Mouse (Mus musculus) erythroblast, embryonic 14.5 days (primary cell): ENCODE data around the gene Vti1a. TPM values are rescaled to one million over a fixed set of nuclear protein-coding genes. Genes with fewer than 3 reads are reported as not detected.

ENCODE experiments used
- H3K27me3 ChIP-seq: 2 replicates; pipeline ENCODE4 v1.6.1; 2012; ENCODE audit warnings: inconsistent platforms; ENCODE audit not compliant: control insufficient read depth
- H3K36me3 ChIP-seq: 2 replicates; pipeline ENCODE4 v1.6.1; 2012; ENCODE audit warnings: mild to moderate bottlenecking, inconsistent platforms; ENCODE audit not compliant: control insufficient read depth
- H3K4me1 ChIP-seq: 2 replicates; pipeline ENCODE4 v1.6.1; 2012; ENCODE audit warnings: inconsistent platforms; ENCODE audit not compliant: control insufficient read depth
- H3K4me3 ChIP-seq: replicated peaks from 2 replicates; pipeline ENCODE3; 2012; ENCODE audit warnings: moderate library complexity, mild to moderate bottlenecking, inconsistent platforms
- H3K9me3 ChIP-seq: 2 replicates; pipeline ENCODE4 v1.6.1; 2012; ENCODE audit warnings: low read length, inconsistent platforms, mixed read lengths; ENCODE audit not compliant: control insufficient read depth
- GATA1 ChIP-seq: IDR thresholded peaks from 2 replicates; pipeline ENCODE4 v1.6.1; 2012; ENCODE audit warnings: low read length, inconsistent platforms, mixed read lengths
- TAL1 ChIP-seq: IDR thresholded peaks from 3 replicates; pipeline ENCODE4 v1.6.1; 2012; ENCODE audit warnings: low read length, inconsistent platforms, mixed read lengths
- polyA plus RNA-seq: library from polyadenylated mRNA; stranded (reverse); fragments of >175 nt; gene quantifications from 2 replicates; pipeline ENCODE4 v1.2.3, GENCODE M21; 2012

The Vti1a gene
- polyA plus RNA-seq, 1 experiment, result 1.0 TPM

DNA sequence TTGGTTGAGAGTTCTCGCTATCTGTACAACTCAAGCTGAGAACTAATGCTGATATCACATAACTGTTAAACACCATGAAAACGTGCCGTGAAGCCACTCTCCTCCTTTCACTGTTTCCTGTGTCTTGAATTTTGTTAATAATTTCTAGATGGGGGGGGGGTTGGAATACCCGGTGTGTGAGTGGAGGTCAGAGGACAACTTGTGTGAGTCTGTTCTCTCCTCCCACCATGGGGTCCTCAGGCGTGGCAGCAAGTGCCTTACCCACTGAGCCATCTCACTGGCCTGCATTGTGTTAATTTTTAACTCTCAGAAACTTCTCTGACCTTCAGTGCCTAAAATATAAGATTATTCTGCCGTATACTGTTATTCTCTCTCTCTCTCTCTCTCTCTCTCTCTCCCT, 168.5 kb downstream of the Vti1a start:
- TF ChIP-seq GATA1 (no peak), TAL1 (no peak)
- no peak overlapping the region for H3K4me3 ChIP-seq
- no peaks in the 10 kb centered on the region for H3K4me1 ChIP-seq
- no peaks in the 10 kb centered on the region for H3K9me3 ChIP-seq
- no peaks in the 10 kb centered on the region; the same call in 1 of the 2 replicates for H3K36me3 ChIP-seq
- H3K27me3 ChIP-seq, result no peaks in the 10 kb centered on the region

DNA sequence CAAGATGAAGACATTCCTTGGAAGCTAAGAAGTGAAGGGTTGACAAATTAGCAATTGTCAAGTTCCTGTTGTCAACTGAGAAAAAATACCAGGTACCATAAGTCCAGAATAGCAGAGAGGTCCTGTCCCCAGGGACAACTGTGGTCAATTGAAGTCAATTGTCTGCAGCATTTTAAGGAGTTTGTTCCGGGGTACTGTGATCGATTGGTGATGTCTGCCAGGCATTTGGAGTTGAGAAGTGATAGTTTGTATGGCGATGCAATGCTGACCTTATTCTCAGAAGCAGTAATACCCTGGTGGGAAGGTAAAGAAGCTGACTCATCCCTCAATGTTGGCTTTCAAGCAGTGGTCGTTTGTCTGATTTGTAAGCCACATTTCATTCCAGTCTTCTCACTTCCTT, 170.4 kb downstream of the Vti1a start:
- no peaks in the 10 kb centered on the region for H3K27me3 ChIP-seq
- no peaks in the 10 kb centered on the region for H3K4me1 ChIP-seq
- H3K9me3 ChIP-seq, result no peaks in the 10 kb centered on the region
- H3K36me3 ChIP-seq, result no peaks in the 10 kb centered on the region; the same call in 1 of the 2 replicates
- TF ChIP-seq TAL1 (no peak), GATA1 (no peak)
- H3K4me3 ChIP-seq, result no peak overlapping the region

DNA sequence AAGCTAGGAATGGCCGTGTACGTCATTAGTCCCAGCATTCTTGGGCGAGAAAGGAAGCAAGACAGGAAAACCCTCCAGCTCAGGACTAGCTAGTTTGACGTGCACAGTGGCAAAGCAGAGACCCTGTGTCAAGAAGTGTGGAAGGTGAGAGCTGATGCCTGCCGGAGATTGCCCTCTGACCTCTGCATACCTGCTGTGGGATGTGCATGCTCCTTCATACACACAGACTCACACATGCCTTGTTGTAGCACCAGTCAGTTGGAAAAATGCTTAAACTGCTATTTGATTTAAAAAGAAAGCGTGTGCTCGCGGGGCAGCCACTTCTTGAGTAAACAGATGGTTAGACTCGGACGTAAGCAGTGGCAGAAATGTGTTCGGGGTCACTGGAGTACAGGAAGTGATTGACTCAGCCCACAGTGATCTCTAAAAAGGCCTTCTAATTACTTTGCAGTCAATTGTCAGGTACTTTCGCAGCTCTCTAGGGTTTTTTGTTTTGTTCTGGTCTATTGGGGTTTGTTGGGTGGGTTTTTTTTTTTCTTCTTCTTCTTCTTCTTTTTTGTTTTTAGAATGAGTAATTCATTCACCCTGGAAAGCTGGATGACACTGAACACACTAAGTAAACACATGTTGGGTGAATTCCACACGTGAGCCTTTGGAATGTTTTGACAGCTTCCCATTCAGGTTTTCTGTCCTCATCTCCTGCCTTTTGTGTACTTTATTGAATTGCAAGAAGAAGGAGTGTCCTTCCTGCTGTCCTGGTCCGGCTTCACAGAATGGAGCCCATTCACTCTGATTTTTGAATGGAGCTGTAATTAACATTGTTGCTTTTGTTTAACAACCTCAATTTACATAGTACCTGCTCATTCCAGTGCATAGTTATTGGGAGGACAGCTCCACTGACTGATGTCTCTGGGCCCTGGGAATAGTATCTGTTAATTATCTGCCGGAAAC, 175.3 kb downstream of the Vti1a start:
- Histone ChIP-seq H3K4me1 (no peaks in the 10 kb centered on the region), H3K4me3 (no peak overlapping the region), H3K9me3 (no peaks in the 10 kb centered on the region), H3K36me3 (no peaks in the 10 kb centered on the region), H3K27me3 (no peaks in the 10 kb centered on the region)
- TF ChIP-seq TAL1 (no peak), GATA1 (no peak)

DNA sequence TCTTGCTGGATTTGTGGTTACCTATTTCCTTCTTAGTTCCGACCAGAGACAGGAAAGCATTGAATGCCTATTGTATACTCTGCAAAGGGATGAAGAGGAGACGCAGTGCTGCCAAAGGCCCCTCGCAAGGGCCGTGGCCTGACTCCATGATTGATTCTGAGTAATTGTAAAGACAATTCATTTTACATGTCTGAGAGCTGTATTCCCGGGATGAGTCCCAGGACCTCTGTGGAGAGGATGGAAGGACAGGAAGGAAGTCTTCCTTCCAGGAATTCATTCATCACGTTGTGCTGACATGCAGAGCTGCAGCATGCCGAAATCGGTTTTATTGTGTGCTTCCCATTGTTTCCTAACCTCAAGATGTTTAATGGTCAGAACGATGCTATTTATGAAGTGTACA, 180.2 kb downstream of the Vti1a start:
- Histone ChIP-seq H3K4me3 (no peak overlapping the region), H3K36me3 (peaks cover 18% of the 10 kb centered on the region), H3K27me3 (no peaks in the 10 kb centered on the region), H3K4me1 (no peaks in the 10 kb centered on the region), H3K9me3 (no peaks in the 10 kb centered on the region)
- TF ChIP-seq TAL1, result no peak
- TF ChIP-seq GATA1, result no peak

DNA sequence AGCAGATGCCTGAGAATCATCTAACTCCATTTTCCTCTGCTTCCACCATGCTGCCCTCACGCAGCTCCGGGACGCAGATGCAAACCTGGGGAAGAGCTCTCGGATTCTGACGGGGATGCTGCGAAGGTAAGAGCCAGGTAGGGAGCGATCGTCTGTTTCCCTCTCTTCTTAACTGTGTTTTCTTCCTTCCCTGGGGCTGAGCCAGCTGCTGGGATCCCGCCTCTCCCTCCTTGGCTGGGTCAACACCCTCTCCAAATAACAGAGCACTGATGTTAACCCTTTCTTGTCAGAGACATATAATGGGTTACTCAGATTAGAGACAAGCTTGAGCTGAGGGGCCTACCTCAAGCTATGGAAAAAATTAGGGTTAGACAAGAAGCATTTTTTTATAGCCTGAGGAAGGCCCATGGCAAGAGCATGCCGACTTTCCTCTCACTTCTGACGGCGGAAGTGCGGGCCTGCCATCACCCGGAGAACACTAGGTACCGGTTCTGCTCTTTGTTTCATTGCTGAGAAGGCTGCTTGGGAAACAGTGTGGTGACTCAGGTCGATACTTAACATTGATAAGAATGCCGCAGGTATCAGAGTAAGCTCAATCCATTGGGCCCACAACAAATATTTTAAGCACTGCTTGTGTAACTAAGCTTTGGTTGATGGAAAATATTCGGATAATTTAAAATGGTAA, 183.2 kb downstream of the Vti1a start:
- H3K9me3 ChIP-seq, result no peaks in the 10 kb centered on the region
- no peaks in the 10 kb centered on the region for H3K27me3 ChIP-seq
- peaks cover 27% of the 10 kb centered on the region for H3K36me3 ChIP-seq
- no peaks in the 10 kb centered on the region for H3K4me1 ChIP-seq
- no peak overlapping the region for H3K4me3 ChIP-seq
- TF ChIP-seq TAL1 (no peak), GATA1 (no peak)

DNA sequence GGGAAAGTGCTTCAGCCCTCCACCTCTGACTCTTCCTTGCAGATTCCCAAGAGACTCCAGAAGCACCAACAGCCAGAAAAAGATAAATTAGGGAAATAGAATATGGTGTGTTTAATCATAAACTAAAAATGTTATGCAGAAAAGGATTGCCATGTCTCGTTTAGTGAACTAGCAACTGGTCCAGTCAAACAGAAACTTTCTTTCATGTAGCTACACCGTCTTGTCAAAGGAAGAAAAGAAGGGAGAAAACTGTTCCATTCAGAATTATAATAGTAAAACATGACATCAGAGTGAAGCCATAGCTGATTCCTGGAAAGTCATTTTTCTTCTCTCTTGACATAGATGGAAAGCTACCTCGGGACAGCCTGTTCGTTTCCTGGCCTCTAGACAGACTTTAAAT, 185.9 kb downstream of the Vti1a start:
- Histone ChIP-seq H3K4me3 (no peak overlapping the region), H3K36me3 (peaks cover 42% of the 10 kb centered on the region), H3K27me3 (no peaks in the 10 kb centered on the region), H3K9me3 (no peaks in the 10 kb centered on the region), H3K4me1 (no peaks in the 10 kb centered on the region)
- no peak for TF ChIP-seq GATA1
- no peak for TF ChIP-seq TAL1

DNA sequence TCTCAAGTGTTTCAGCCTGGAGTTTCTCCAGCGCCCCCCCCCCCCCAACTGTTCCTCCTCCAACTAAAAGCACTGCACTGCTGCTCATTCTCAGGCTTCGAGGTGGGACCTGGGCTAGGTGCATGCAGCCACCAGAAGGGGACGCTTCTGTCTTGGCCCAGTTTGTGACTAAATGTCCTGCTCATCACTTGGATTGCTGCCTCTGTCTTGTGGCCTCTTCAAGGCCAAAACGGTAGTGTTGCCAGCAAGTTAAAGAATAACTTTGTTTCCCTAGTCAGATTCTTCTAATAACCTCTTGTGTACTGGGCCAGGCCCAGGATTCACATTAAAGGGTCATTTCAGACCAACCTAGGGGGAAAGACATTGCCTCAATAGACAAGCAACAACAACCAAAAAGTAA, 187.7 kb downstream of the Vti1a start:
- no peaks in the 10 kb centered on the region for H3K9me3 ChIP-seq
- H3K36me3 ChIP-seq, result peaks cover 47% of the 10 kb centered on the region
- TF ChIP-seq GATA1, result no peak
- no peak for TF ChIP-seq TAL1
- no peak overlapping the region for H3K4me3 ChIP-seq
- no peaks in the 10 kb centered on the region; the same call in 1 of the 2 replicates for H3K4me1 ChIP-seq
- no peaks in the 10 kb centered on the region for H3K27me3 ChIP-seq

DNA sequence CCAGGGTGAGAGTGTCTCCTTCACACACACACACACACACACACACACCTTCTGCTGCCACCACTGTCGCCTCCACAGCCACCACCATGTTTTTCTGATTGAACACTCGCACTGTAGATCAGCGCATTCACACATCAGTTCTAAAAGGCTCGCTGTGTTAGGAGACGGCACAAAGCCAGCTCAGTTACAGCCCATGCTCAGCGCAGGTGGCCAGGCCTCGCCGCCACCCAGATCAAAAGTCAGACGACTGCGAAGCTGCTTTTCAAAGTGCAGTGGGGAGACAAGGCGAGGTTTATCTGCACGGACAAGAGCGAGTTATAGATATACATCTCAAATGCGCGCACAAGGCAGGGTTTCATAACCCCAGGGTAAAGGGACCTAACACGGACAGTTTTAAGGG, 191.7 kb downstream of the Vti1a start:
- no peak overlapping the region for H3K4me3 ChIP-seq
- no peaks in the 10 kb centered on the region for H3K9me3 ChIP-seq
- H3K36me3 ChIP-seq, result peaks cover 33% of the 10 kb centered on the region
- no peaks in the 10 kb centered on the region; the same call in 1 of the 2 replicates for H3K4me1 ChIP-seq
- TF ChIP-seq GATA1 (no peak), TAL1 (no peak)
- H3K27me3 ChIP-seq, result no peaks in the 10 kb centered on the region

DNA sequence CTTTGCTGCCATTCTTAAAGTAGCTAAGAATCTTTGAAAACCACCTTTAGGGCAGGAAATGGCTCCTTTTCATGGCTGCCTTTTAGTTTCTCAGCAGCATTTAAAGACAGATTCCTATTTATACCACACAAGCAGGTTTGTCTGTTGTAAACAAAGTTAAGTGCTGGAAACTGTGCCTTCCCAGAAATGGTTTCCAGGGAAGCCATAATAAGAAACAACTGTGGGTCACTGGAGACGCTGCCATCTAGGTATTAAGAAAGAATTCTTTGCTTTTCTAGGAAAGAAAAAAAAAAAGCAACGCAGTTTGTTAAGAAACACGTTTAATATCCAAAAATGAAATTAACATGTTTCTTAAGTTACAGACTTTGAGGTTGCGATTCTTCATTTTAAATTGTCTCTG, 192.1 kb downstream of the Vti1a start:
- H3K4me1 ChIP-seq, result no peaks in the 10 kb centered on the region; the same call in 1 of the 2 replicates
- no peaks in the 10 kb centered on the region for H3K9me3 ChIP-seq
- H3K4me3 ChIP-seq, result no peak overlapping the region
- no peak for TF ChIP-seq TAL1
- no peak for TF ChIP-seq GATA1
- peaks cover 29% of the 10 kb centered on the region for H3K36me3 ChIP-seq
- H3K27me3 ChIP-seq, result no peaks in the 10 kb centered on the region
